Mouse (Mus musculus): ENCODE results near the gene Casc1.

DNA sequence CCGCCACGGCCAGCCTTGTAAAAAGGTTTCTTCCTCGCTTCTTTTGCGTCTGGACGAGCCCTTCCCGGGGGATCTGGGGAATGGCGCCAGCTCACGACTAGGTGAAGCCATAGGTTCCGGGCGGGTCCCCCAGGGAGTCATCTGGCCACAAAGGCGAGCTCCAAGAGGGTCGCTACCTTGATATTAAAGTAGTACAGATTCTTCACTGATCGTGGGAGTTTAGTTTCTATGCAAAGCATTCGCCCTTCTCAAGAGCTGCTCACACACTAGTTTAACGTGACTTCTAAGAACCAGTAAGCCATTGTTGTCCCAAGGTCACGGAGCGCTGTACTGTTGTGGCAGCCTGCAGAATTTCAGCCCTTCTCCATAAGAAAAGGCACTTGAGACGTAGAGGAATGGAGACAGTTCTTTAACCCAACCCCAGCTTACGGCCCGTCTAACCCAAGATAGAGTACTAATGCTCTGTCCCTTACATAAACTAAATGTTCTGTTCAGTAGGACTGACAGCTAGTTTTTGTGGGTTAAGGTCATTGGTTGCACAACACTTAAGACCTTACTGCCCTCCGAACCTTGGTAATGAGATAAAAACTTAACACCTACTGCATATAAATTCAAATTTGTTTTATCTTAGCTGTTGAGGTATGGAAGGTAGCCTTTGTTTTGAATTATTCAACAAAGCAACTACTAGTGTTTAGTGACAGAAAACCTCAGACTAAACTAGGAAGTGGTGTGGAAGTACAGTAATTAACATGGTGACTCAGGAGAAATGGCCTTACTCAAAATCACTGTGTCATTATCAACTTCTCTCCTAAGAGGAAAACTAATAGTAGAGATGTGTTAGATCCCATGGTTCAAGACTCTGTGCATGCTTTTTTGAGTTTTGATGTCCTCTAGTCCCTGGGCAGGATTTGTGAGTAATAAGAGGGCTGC, 836 bp upstream of the Casc1 start:
- TF ChIP-seq CTCF (IDR thresholded peaks at IDR 0.05; ENCODE audit: low read depth), result no peak
- TF ChIP-seq EP300 (IDR thresholded peaks at IDR 0.05; ENCODE audit: low read depth), result no peak

All from liver, embryonic 14.5 days (tissue).